Mouse (Mus musculus) MEL (cell line): ENCODE measurements around the gene Ttf2. TPM values are rescaled to one million over a fixed set of nuclear protein-coding genes. Genes with fewer than 3 reads are reported as not detected.

ENCODE experiments used
- DNase-seq: peaks from one replicate; pipeline ENCODE4 v3.0.0; 2011; ENCODE audit warnings: low read depth, low spot score
- H3K27ac ChIP-seq: 2 replicates; pipeline ENCODE4 v1.5.1; 2012; ENCODE audit warnings: low read depth, mild to moderate bottlenecking, control low read depth, low read length, moderate library complexity; ENCODE audit not compliant: control insufficient read depth
- H3K27me3 ChIP-seq, 2 experiments: fragments of 150-350 bp in 1 of 2; sonication (generic) in 1 of 2; 2 replicates each; pipeline ENCODE4 v1.6.1; 2012; ENCODE audit warnings: low read length in 2 of 2, mild to moderate bottlenecking in 2 of 2, improper control_type of control experiment in 1 of 2, moderate library complexity in 1 of 2; ENCODE audit not compliant: insufficient read depth in 2 of 2, control insufficient read depth in 1 of 2
- H3K36me3 ChIP-seq, 2 experiments: 2 replicates each; pipeline ENCODE4 v1.6.1; 2012 to 2014; ENCODE audit warnings: low read length in 2 of 2, improper control_type of control experiment in 1 of 2, inconsistent platforms in 1 of 2, mild to moderate bottlenecking in 1 of 2; ENCODE audit not compliant: insufficient read depth in 2 of 2, control insufficient read depth in 1 of 2
- H3K4me1 ChIP-seq, 2 experiments: fragments of 150-350 bp in 1 of 2; sonication (generic) in 1 of 2; 2 replicates each; pipeline ENCODE4 v1.6.1; 2012; ENCODE audit warnings: low read length in 2 of 2, improper control_type of control experiment in 1 of 2, mild to moderate bottlenecking in 1 of 2; ENCODE audit not compliant: insufficient read depth in 2 of 2, control insufficient read depth in 1 of 2
- H3K4me3 ChIP-seq, 2 experiments: fragments of 150-350 bp in 1 of 2; sonication (generic) in 1 of 2; 2 replicates each; pipeline ENCODE4 v1.5.1; 2012; ENCODE audit warnings: low read depth in 2 of 2, low read length in 2 of 2, mild to moderate bottlenecking in 2 of 2, moderate library complexity in 2 of 2, control low read depth in 1 of 2, improper control_type of control experiment in 1 of 2; ENCODE audit not compliant: control insufficient read depth in 1 of 2, insufficient read depth in 1 of 2
- H3K79me2 ChIP-seq: 2 replicates; pipeline ENCODE4 v1.6.1; 2012; ENCODE audit warnings: mild to moderate bottlenecking, low read length, moderate library complexity; ENCODE audit not compliant: control insufficient read depth, poor library complexity, insufficient read depth
- H3K9ac ChIP-seq: 2 replicates; pipeline ENCODE4 v1.6.1; 2012; ENCODE audit warnings: low read depth, mild to moderate bottlenecking, control low read depth, low read length, moderate library complexity; ENCODE audit not compliant: control insufficient read depth, poor library complexity, severe bottlenecking
- H3K9me3 ChIP-seq: fragments of 150-350 bp; sonication (generic); replicated peaks from 2 replicates; pipeline ENCODE4 v1.6.1; 2012; ENCODE audit warnings: mild to moderate bottlenecking, low read length, improper control_type of control experiment, moderate library complexity; ENCODE audit not compliant: insufficient read depth
- BHLHE40 ChIP-seq: IDR thresholded peaks from 2 replicates; pipeline ENCODE4 v1.6.1; 2012; ENCODE audit warnings: low read depth, mild to moderate bottlenecking, inconsistent platforms, low read length, improper control_type of control experiment, borderline replicate concordance
- CHD2 ChIP-seq: IDR thresholded peaks from 2 replicates; pipeline ENCODE4 v1.6.1; 2011; ENCODE audit warnings: low read length, improper control_type of control experiment
- ELF1 ChIP-seq: IDR thresholded peaks from 2 replicates; pipeline ENCODE4 v1.6.1; 2014; ENCODE audit warnings: low read depth, mild to moderate bottlenecking, inconsistent platforms, low read length, improper control_type of control experiment, moderate library complexity
- ETS1 ChIP-seq: IDR thresholded peaks from 2 replicates; pipeline ENCODE4 v1.6.1; 2012; ENCODE audit warnings: low read depth, mild to moderate bottlenecking, inconsistent platforms, low read length, improper control_type of control experiment, moderate library complexity
- GATA1 ChIP-seq: IDR thresholded peaks from 2 replicates; pipeline ENCODE4 v1.6.1; 2011; ENCODE audit warnings: low read depth, low read length, improper control_type of control experiment
- JUND ChIP-seq: IDR thresholded peaks from 2 replicates; pipeline ENCODE4 v1.6.1; 2011; ENCODE audit warnings: low read depth, mild to moderate bottlenecking, improper control_type of control experiment, low read length
- KAT2A ChIP-seq: conservative IDR thresholded peaks from 2 replicates; pipeline ENCODE4 v1.6.1; 2012; ENCODE audit warnings: low read depth, low read length, improper control_type of control experiment, inconsistent platforms
- MAFK ChIP-seq: IDR thresholded peaks from 2 replicates; pipeline ENCODE4 v1.6.1; 2011; ENCODE audit warnings: low read depth, mild to moderate bottlenecking, low read length, improper control_type of control experiment, borderline replicate concordance
- MAX ChIP-seq: IDR thresholded peaks from 2 replicates; pipeline ENCODE4 v1.6.1; 2011; ENCODE audit warnings: low read length, improper control_type of control experiment
- MAZ ChIP-seq: IDR thresholded peaks from 2 replicates; pipeline ENCODE4 v1.6.1; 2012; ENCODE audit warnings: low read depth, mild to moderate bottlenecking, inconsistent platforms, low read length, improper control_type of control experiment
- MEF2A ChIP-seq: IDR thresholded peaks from 2 replicates; pipeline ENCODE4 v1.6.1; 2014; ENCODE audit warnings: low read depth, mild to moderate bottlenecking, inconsistent platforms, low read length, improper control_type of control experiment; ENCODE audit not compliant: poor library complexity, insufficient replicate concordance, severe bottlenecking; ENCODE audit errors: extremely low read depth
- NELFE ChIP-seq: IDR thresholded peaks from 2 replicates; pipeline ENCODE4 v1.6.1; 2011; ENCODE audit warnings: low read depth, low read length, improper control_type of control experiment
- NRF1 ChIP-seq: IDR thresholded peaks from 2 replicates; pipeline ENCODE4 v1.6.1; 2014; ENCODE audit warnings: low read depth, mild to moderate bottlenecking, inconsistent platforms, low read length, improper control_type of control experiment, moderate library complexity; ENCODE audit not compliant: poor library complexity, insufficient read depth, severe bottlenecking
- POLR2AphosphoS2 ChIP-seq: IDR thresholded peaks from 2 replicates; pipeline ENCODE4 v1.6.1; 2011; ENCODE audit warnings: low read length, improper control_type of control experiment
- POLR2AphosphoS5 ChIP-seq: IDR thresholded peaks from 2 replicates; pipeline ENCODE4 v1.6.1; 2012; ENCODE audit warnings: low read depth, borderline replicate concordance, mild to moderate bottlenecking, inconsistent platforms, low read length, moderate library complexity, mixed read lengths
- SIN3A ChIP-seq: IDR thresholded peaks from 2 replicates; pipeline ENCODE4 v1.6.1; 2012; ENCODE audit warnings: low read length, improper control_type of control experiment, inconsistent platforms
- TBP ChIP-seq: IDR thresholded peaks from 2 replicates; pipeline ENCODE4 v1.8.0; 2011; ENCODE audit warnings: low read depth, low read length, improper control_type of control experiment
- UBTF ChIP-seq: IDR thresholded peaks from 2 replicates; pipeline ENCODE4 v1.6.1; 2012; ENCODE audit warnings: low read depth, mild to moderate bottlenecking, inconsistent platforms, low read length, improper control_type of control experiment, moderate library complexity, borderline replicate concordance; ENCODE audit not compliant: insufficient read depth
- USF2 ChIP-seq, 2 experiments: IDR thresholded peaks; 2 replicates each; pipeline ENCODE4 v1.6.1; 2011 to 2012; ENCODE audit warnings: improper control_type of control experiment in 2 of 2, low read length in 2 of 2, borderline replicate concordance in 1 of 2, inconsistent platforms in 1 of 2, low read depth in 1 of 2, mild to moderate bottlenecking in 1 of 2; ENCODE audit not compliant: insufficient read depth in 1 of 2
- ZC3H11A ChIP-seq: IDR thresholded peaks from 2 replicates; pipeline ENCODE4 v1.6.1; 2012; ENCODE audit warnings: low read depth, mild to moderate bottlenecking, inconsistent platforms, low read length, improper control_type of control experiment
- ZKSCAN1 ChIP-seq: IDR thresholded peaks from 2 replicates; pipeline ENCODE4 v1.6.1; 2012; ENCODE audit warnings: low read depth, mild to moderate bottlenecking, inconsistent platforms, low read length, improper control_type of control experiment, moderate library complexity
- ZMIZ1 ChIP-seq: IDR thresholded peaks from 2 replicates; pipeline ENCODE4 v1.6.1; 2012; ENCODE audit warnings: low read depth, mild to moderate bottlenecking, inconsistent platforms, low read length, improper control_type of control experiment, moderate library complexity
- ZNF384 ChIP-seq: IDR thresholded peaks from 2 replicates; pipeline ENCODE4 v1.6.1; 2012; ENCODE audit warnings: low read depth, mild to moderate bottlenecking, inconsistent platforms, low read length, improper control_type of control experiment
- polyA plus RNA-seq, 2 experiments: library from polyadenylated mRNA; stranded (reverse) in 1 of 2; unstranded in 1 of 2; fragments of >175 nt in 1 of 2; fragments of >200 nt in 1 of 2; gene quantifications; 2 replicates each; pipeline versions ENCODE4 v1.2.1 to v1.2.4; 2012; ENCODE audit warnings: low replicate concordance in 2 of 2, low read depth in 1 of 2; ENCODE audit not compliant: insufficient read length in 2 of 2, insufficient read depth in 1 of 2, missing spikeins in 1 of 2
- total RNA-seq: library from RNA; depleted of rRNA; stranded (reverse); fragments of 300-350 nt; gene quantifications from 2 replicates; pipeline ENCODE4 v1.2.3, GENCODE M21; 2012

Ttf2 gene
- total and polyA plus RNA-seq, 3 experiments = 27.7 to 34.4 TPM; not detected in 1

DNA sequence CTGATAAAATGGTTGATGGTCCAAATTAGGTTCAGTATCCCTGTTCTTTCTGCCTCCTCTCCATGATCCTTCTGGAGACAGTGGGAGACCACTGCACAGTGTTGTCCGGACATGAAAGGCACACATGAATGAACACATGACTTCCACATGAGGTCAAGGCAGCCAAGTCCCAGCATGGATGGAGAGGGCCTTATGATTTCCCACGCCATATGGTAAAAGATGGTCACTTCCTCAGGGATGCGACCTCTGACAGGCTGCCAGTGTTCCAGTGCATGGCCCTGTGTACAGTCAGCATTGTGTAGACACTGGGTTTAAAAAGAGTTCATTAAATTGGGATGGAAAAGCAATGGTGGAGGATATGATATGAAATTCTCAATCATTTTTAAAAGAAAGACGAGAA lies 31.3 kb downstream of the Ttf2 start:
- no peaks in the 10 kb centered on the region for H3K79me2 ChIP-seq
- no peaks in the 10 kb centered on the region for H3K9me3 ChIP-seq
- H3K27me3 ChIP-seq = no peaks in the 10 kb centered on the region
- DNase-seq = no peak
- H3K36me3 ChIP-seq = no peaks in the 10 kb centered on the region; a peak in 1 of 4 replicates
- H3K9ac ChIP-seq = no peak overlapping the region
- no peak overlapping the region for H3K4me3 ChIP-seq
- H3K4me1 ChIP-seq = no peaks in the 10 kb centered on the region
- TF ChIP-seq ZNF384 (no peak), MAX (no peak), SIN3A (no peak), ETS1 (no peak), MAZ (no peak), MAFK (no peak), TBP (no peak), USF2 (IDR thresholded peaks at IDR 0.05; ENCODE audit: borderline replicate concordance in 1 of 2, insufficient read depth in 1 of 2, low read depth in 1 of 2, low read length in 2 of 2) (no peak), GATA1 (no peak), POLR2AphosphoS5 (no peak), UBTF (no peak), CHD2 (no peak), ELF1 (no peak), MEF2A (no peak), NRF1 (no peak), ZC3H11A (no peak), NELFE (no peak), KAT2A (no peak), ZKSCAN1 (no peak), JUND (no peak)
- no peak overlapping the region for H3K27ac ChIP-seq

DNA sequence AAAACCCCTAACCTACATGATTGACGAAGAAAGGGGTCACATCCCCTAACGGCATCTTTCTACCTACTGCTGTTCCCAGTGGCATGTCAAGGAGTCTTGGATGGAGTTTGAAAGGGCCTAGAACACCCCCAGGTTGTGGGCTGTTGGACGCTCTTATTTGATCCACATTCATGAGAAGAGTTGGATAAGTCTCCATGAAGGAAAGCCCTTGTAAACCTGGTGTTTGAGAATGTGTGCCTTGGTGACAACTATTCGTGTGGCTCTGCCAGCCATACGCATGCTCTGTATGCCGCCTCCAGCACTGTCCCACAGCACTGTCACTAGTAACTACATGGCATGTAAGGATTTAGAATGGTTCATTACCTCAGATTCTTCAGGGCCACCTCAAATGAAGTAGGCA lies 33.3 kb downstream of the Ttf2 start:
- Histone ChIP-seq H3K4me1 (peaks cover 0 to 3% of the 10 kb centered on the region in 2 experiments; a peak in 1 of 4 replicates), H3K4me3 (no peak overlapping the region), H3K27ac (no peak overlapping the region), H3K79me2 (no peaks in the 10 kb centered on the region), H3K36me3 (peaks cover 0 to 7% of the 10 kb centered on the region in 2 experiments; a peak in 2 of 4 replicates), H3K9me3 (no peaks in the 10 kb centered on the region), H3K27me3 (no peaks in the 10 kb centered on the region), H3K9ac (no peak overlapping the region)
- no peak for TF ChIP-seq POLR2AphosphoS2
- no peak for TF ChIP-seq ZMIZ1
- TF ChIP-seq BHLHE40 = no peak
- TF ChIP-seq ETS1 = no peak
- no peak for DNase-seq
